Mouse (Mus musculus): ENCODE measurements around the gene Hoxd11. TPM values are rescaled to one million over a fixed set of nuclear protein-coding genes. Genes with fewer than 3 reads are reported as not detected.

The Hoxd11 gene
- total RNA-seq, 2 experiments from 2014 or later, result not detected

DNA sequence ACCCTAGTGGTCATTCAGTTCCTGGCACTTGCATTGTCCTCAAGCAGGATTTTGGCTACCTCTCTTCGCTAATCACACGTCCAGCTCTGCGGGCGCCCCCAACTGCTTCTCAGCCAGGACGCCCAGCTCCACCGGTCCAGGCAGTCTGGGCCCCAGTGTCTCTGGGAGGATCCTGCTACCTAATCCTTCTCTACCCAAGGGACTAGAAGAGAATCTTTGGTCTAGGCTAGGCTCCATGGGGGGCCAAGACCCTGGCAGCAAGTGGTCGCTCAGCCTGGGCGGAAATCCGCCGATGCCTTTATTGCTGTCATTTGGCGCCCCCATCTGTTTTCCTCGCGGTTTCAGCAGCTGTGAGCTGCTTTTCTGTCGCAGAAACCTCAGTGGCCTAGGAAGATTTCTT lies 17.7 kb upstream of the Hoxd11 start:
- peak; percentile 30; the same call in 1 of the 2 replicates for ATAC-seq (replicated peaks; ENCODE audit: poor library complexity, severe bottlenecking)

DNA sequence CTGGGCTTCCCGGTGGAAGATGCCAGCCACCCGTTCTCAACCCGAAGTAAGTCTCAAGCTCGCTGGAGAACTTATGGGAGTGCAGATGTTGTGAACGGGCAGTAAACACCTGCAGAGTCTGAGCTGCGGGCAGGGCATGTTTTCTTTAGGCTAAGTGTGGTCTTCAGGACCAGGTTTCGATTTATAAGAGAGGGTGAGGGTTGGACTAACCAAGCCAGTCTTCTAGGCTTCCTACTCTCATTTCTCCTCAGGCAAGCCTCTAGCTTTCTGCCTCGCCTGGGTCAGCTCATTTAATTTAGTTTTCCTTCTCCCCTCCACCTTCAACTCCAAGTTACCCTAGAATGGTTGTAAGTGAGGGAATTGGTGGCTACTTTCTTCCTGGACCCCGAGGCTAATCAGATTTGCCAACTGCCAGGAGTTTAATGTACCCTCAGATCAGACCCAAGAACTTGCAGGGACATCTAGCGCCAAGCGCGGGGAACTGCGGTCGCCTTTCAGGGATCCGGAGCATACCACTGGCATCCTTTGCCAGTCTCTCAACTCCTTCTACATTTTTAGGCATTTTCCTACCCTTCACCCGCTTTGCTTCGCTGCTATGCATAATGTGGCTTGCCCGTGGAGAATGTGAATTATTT lies 15.9 kb upstream of the Hoxd11 start:
- ATAC-seq (replicated peaks; ENCODE audit: poor library complexity, severe bottlenecking), result peak; percentile 43; the same call in 1 of the 2 replicates

DNA sequence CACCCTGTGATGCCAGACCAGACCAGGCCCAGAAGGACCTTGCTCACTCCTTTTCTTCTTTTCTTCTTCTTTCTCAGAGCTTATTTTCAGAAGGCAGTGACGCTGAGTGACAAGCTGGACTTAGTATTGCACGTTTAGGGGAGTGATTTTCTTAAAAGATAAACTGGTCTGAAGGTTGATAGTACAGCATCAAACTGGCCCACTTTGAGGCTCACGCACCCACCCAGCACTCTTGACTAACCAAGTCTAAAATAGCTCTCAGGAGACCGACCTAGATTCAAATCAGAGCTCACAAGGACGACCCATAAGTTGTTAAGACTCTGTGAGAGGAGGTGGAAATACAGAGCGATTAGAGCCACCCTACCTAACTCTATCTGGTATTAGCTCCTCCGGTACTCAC lies 12.9 kb upstream of the Hoxd11 start:
- ATAC-seq (replicated peaks; ENCODE audit: poor library complexity, severe bottlenecking), result no peak

DNA sequence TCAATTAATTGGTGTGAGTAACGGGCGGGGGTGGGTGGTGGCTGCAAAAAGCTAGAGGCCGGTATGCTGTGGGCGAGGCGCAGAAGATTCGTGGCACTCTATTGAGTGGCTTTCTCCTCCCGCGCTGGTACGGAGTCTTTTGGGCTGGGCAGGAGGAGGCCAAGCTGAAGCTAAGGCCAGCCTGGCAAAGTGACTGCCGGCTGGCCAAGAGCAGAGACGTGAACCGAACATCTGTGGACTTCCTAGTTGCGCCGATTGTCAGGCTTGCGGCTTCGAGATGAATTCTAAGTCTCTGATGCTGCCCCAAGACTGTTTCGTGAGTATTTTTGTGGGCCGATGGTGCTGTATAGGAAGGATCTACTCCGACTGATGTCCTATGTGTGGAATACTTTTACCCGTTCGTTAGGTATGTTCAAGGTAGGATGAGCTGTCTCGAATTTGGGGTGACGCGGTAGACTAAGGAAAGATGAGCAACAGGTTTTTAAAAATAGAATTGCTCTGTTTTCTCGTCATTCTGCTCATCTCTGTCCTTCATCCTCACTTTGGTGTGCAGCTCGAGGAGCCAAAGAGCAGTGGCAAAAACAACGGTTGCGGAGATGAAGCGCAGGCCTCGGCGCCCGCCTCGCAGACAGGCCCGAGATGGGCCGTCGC lies 12.0 kb upstream of the Hoxd11 start:
- no peak for ATAC-seq (replicated peaks; ENCODE audit: poor library complexity, severe bottlenecking)

DNA sequence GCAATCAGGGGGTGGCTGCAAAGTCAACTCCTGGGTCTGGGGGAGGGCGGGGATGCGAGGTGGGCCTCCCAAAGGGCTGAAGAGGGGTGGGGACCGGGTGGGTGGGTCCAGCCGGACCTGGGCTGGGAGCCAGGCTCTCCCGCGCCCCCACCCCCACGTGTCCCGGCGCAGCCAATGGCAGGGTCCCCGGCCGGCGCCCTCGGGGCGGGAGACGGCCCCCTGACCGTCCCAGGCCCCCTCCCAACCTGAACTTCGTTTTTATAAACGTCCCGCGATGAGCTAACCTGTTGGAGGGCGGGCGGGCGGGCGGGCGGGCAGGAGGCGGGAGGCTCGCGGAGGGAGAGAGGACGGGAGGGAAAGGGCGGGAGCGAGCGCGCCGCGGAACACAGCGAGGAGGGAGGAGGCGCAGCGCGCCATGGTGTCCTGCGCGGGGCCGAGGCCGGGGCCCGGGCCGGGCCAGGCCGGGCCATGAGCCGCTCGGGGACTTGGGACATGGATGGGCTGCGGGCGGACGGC lies 11.5 kb upstream of the Hoxd11 start, which contains the start of gene Hoxd13:
TSS of gene Hoxd13 (plus strand) at position 469 of the 516 bp plus-strand sequence.
- 0 out of 2 replicates have a peak, but pooled peaks have one; percentile 18 for ATAC-seq (replicated peaks; ENCODE audit: poor library complexity, severe bottlenecking)

DNA sequence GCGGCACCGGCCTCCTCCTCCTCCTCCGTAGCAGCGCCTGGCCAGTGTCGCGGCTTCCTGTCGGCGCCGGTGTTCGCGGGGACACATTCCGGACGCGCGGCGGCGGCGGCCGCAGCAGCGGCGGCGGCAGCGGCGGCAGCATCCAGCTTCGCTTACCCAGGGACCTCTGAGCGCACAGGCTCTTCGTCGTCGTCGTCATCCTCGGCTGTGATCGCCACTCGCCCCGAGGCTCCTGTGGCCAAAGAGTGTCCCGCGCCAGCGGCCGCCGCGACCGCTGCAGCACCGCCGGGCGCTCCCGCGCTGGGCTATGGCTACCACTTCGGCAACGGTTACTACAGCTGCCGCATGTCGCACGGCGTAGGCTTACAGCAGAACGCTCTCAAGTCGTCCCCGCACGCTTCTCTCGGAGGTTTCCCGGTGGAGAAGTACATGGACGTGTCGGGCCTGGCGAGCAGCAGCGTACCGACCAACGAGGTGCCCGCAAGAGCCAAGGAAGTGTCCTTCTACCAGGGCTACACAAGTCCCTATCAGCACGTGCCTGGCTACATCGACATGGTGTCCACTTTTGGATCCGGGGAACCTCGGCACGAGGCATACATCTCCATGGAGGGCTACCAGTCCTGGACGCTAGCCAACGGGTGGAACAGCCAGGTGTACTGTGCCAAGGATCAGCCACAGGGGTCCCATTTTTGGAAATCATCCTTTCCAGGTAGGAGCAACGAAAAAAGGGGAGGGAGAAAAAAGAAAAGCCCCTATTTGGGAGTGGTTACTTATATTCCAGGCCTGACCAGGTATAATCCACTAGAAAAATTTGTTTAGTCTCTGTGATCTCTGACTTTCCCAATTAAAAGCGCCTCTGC lies 10.8 kb upstream of the Hoxd11 start:
- ATAC-seq (replicated peaks; ENCODE audit: poor library complexity, severe bottlenecking), result no peak

DNA sequence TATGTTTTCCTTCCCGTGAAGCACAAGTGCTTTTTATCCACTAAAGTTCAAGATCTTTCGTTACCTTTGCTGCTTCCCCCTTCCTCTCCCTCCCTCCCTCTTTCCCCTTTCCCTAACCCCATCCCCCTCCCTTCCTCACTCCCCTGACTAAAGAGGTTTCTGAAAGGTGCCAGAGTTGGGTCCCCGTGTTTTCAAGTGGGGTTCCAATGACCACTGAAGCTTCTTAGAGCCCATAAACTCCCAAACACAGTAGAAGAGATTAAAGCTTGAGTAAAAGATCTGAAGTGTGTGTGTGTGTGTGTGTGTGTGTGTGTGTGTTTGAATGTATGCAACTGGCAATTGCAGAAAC lies 10.2 kb upstream of the Hoxd11 start:
- ATAC-seq (replicated peaks; ENCODE audit: poor library complexity, severe bottlenecking), result no peak

DNA sequence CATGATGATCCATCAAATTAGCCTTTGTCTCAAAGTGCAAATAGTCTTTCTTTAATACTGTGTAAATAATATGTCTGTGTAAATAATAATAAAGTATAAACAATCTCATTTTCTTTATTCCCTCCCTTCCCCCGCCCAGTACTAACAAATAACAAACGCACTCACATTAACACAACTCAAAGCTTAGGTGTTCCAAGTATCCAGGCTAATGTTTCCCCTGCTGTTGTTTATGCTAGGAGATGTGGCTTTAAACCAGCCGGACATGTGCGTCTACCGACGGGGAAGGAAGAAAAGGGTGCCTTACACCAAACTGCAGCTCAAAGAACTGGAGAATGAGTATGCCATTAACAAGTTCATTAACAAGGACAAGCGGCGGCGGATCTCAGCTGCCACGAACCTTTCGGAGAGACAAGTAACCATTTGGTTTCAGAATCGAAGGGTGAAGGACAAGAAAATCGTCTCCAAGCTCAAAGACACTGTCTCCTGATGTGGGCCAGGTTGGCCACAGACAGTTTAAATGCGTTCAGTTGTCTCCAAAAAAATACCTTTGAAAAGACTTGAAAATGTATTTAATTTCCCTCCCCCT lies 9.6 kb upstream of the Hoxd11 start:
- no peak for ATAC-seq (replicated peaks; ENCODE audit: poor library complexity, severe bottlenecking)

DNA sequence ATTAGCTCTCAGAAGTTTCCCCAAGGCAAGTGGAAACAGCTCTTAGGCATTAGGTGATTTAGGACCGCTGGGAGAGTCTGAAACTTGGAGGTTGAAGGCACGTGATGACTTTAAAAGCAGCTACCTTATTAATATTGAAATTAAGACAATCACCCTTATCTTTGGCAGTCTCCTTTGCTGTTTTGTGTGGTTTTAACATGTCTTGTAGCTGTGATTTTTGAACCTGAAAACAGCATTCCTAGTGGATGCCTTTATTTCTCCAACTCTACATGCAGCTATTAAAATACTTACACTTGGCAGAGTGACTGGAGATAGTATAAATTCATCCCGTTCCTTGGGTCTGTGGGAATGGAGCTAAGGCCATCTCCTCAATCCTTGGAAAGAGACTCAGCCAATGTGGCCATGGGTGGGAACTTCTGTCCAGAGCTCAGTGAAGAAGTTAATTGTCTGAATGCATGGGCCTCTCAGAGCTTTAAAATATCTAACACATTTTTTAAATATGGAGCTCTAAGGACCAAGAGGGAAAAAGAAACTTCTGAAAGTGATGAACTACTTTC lies 8.6 kb upstream of the Hoxd11 start:
- ATAC-seq (replicated peaks; ENCODE audit: poor library complexity, severe bottlenecking), result no peak

DNA sequence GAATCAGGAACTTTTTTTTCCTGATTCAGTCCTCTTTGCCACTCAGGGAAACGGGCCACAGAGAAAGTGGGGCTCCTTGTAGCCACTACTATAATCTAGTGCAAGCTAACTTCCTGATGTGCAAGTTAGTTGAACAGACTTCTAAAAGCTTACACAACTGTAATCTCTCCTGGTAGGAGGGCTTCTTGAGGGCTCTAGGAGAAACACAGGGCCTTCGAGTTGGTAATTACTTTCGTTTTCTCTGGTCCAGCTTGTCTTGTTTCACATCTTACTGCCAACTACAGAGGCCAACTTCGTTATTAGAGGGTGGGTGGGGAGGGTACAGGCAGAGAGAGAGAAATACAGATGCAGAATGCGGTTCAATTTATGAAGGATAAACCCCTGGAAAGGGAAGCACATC lies 7.5 kb upstream of the Hoxd11 start:
- no peak for ATAC-seq (replicated peaks; ENCODE audit: poor library complexity, severe bottlenecking)

DNA sequence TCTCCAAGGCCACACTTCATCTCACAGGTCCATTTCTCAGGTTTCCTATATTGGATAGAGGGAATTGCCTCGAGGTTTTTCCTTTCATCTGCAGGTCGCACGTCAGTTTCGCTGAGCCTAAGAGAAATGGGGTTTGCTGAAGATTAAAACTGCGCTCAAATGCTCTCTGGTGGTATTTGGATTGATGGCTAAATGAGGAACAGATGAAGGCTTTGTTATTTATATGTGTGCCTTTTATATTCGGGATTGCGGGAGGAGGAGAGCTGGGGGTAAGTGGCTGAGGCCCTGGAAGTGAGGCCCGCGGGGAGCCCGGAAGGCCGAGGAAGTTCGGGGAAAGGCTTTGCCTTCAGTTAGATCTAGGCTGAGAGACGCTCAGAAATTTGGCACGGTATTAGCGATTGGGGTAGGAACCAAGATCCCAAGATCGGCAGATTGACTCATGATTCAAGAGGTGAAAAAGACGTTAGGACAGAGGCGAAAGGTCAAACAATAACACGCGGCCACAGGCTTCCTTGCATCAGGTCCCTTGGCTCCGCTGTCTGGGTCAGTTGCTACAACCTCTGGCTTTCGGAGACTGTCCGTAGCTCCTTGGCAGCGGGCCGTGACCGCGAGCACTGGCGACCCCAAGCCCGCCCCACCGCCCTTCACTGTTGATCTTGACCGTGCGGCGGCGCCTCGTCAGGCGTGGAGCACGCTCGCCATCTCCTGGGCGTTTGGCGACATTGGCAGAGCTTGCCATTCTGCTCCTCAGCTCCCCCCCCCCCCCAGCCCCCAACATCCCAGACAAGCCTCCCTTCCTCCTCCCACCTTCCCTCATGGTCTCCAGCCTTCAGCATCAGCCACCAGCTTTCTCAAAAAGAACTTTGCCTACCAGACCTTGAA lies 6.6 kb upstream of the Hoxd11 start:
- ATAC-seq (replicated peaks; ENCODE audit: poor library complexity, severe bottlenecking), result peak; percentile 82

DNA sequence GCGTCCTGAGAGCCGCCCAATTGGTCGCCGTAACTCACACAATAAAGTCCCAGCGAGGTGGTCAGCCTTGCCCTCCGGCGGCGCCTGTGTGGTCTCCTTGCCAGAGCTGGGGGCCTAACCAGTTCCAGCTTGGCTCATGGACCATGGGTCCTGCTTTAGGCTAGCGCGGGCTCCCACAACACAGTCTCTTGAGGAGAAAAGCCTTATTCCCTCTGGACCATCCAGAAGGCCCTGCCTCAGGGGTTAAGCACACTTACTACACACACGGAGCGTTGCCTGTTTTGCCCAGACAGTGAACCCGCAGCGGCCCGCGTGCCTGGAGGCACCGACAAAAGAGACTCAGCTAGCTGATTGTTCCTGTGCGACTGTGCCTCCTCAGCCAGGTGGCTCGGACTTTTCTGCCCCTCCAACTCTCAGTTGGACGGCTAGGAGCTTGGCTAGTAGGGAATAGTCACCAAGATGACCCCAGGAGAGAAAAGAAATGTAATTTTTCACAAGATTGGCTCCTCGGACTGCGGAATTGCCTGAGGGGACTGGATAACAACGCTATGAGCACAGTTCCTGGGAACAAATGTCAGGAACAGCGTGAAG lies 5.4 kb upstream of the Hoxd11 start:
- no peak for ATAC-seq (replicated peaks; ENCODE audit: poor library complexity, severe bottlenecking)

DNA sequence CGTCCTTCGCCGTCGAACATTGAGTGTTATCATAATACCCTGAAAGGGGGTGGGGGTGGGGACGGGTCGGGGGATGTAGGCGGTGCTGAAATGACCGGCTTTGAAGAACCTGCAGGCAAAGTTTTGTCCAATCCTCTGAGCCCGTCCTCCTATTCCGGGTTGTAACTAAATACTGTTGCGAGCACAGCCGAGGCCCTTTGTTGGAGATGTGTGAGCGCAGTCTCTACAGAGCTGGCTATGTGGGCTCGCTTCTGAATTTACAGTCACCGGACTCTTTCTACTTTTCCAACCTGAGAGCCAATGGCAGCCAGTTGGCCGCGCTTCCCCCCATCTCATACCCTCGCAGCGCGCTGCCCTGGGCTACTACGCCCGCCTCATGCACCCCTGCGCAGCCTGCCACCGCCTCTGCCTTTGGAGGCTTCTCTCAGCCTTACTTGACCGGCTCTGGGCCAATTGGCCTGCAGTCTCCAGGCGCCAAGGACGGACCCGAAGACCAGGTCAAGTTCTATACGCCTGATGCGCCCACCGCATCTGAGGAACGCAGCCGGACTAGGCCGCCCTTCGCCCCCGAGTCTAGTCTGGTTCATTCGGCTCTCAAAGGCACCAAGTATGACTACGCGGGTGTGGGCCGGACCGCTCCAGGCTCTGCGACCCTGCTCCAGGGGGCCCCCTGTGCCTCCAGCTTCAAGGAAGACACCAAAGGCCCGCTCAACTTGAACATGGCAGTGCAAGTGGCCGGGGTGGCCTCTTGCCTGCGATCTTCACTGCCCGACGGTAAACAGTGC lies 4.3 kb upstream of the Hoxd11 start, which contains the start of gene Hoxd12:
TSS of gene Hoxd12 (plus strand) at position 133 of the 785 bp plus-strand sequence.
- no peak for ATAC-seq (replicated peaks; ENCODE audit: poor library complexity, severe bottlenecking)

DNA sequence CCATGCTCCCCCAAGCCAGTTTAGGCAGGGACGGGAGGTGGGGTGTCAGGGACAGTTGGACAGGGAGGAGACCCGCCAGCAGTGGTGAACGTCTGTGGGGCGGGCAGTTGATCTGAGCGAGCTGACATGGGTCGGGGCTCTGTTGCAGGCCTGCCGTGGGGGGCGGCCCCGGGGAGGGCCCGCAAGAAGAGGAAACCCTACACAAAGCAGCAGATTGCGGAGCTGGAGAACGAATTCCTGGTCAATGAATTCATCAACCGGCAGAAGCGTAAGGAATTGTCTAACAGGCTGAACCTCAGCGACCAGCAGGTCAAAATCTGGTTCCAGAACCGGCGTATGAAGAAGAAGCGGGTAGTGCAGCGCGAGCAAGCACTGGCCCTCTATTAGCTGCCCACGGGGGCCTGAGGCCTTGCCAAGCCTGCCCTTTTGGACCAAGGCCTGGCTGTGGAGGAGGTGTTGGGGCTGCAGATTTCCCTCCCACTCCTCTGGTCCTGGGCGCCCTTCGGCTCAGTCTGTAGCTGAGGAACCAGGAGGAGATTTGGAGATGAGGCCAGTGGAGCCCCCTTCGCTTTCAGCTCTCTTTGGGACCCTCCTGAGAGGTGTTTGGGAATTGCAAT lies 3.6 kb upstream of the Hoxd11 start:
- no peak for ATAC-seq (replicated peaks; ENCODE audit: poor library complexity, severe bottlenecking)

DNA sequence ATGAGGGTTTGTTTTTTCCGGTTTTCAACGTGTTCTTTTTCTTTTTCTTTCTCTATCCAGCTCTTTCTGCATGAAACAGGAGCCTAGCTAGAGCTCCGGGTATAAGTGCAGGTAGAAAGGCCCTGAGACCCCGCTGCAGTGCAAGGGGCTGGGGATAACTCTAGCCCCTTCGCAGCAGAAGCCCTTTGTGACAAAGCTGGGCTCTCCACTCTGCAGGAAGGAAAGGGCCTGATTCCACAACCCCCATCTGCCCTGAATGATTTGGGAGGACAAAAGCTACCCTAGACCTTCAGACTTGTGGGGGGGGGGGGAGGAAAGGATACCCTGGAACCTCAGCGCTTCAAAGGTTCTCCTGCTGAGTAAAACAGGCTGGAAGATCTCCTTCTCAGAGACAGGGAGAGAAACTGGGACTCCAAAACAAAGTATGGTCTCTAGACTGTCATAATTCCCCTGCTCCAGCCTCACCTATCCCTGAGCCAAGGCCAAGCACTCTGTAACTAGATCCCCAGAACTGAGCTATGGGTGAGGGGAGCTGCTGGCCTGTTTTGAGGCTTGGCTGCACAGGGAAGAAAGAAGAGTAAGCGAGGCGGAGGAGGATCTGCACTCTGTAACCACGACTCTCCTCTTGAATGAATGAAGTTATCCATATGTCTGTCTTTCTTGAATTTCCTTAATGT lies 2.8 kb upstream of the Hoxd11 start:
- ATAC-seq (replicated peaks; ENCODE audit: poor library complexity, severe bottlenecking), result no peak

DNA sequence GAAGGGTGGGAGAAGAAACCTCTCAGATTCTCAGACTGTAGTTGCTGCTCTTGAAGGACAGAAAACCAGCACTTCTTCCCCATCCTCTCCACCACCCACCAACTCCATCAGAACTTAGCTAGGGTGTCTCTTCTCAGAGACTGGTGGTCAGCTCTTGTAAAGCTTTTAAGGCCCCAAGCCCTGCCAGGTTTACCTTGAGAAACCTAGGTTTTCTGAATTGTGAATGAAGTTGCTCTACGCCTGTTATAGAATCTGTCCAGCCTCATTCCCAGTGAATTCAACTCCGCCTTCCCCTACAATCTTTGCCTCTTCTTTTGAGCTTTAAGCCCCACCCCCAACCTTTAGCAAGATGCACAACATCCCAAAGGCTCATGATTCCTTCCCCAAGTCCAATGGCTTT lies 2.3 kb upstream of the Hoxd11 start:
- no peak for ATAC-seq (replicated peaks; ENCODE audit: poor library complexity, severe bottlenecking)

DNA sequence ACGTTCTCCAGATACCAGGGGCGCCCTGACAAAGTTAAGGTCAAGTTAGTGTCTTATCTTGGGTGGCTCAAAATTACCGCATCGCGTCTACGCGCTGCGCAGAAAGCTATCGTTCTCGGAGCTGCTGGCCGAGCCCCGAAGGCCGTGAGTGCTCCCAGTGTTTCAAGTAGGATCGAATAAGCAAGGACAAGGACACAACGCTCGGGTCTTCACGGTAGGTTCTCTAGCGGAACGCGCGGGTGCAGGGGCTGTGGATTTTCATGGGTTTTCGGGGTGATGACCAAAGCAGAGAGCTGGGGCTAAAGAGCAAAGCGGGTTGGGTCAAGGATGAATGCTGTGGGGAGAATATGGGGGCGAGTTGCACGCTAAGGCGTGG lies 227 bp downstream of the Hoxd11 start:
- ATAC-seq (replicated peaks; ENCODE audit: poor library complexity, severe bottlenecking), result no peak
